Mouse (Mus musculus): ENCODE results near the gene Ntng1.

- no peak for TF ChIP-seq POLR2A (IDR thresholded peaks at IDR 0.05; ENCODE audit: insufficient read depth, low read length)
- TF ChIP-seq CTCF (IDR thresholded peaks at IDR 0.05; ENCODE audit: low read depth, low read length), result no peak
Measured at GRCm38 (mm10) chr3:110092521-110092920, 51.3 kb downstream of the Ntng1 start.
